Mouse (Mus musculus) T-helper 1 cell (primary cell): Measurements from ENCODE around the gene Cpn2.

Experiments
- in situ Hi-C: fragments of 300-600 bp; cut with MboI, MseI; formaldehyde crosslinking; loops from one replicate; pipeline ENCODE4 v1.15.1; 2025; ENCODE audit warnings: high pct_unique_total_duplicates

Cpn2 gene

GRCm38 (mm10) chr16:30267359-30267758 lies at the start of gene Cpn2:
Gene Cpn2, minus strand, starts transcription at chr16:30267499.
- in situ Hi-C loops, result no loop called here

GRCm38 (mm10) chr16:30314236-30314635 lies 46.9 kb upstream of the Cpn2 start:
- in situ Hi-C loops, result no loop called here

GRCm38 (mm10) chr16:30310647-30311046 lies 43.3 kb upstream of the Cpn2 start, which contains the start of gene Gp5:
Gene Gp5, minus strand, starts transcription at chr16:30310779.
- in situ Hi-C loops, result no loop called here

- in situ Hi-C loops, result no loop called here
Measured at GRCm38 (mm10) chr16:30310171-30310515, 42.8 kb upstream of the Cpn2 start.

- in situ Hi-C loops, result no loop called here
Measured at GRCm38 (mm10) chr16:30309395-30310170, 42.3 kb upstream of the Cpn2 start.

- in situ Hi-C loops, result no loop called here
Measured at GRCm38 (mm10) chr16:30308616-30309394, 41.5 kb upstream of the Cpn2 start.

GRCm38 (mm10) chr16:30307961-30308615 lies 40.8 kb upstream of the Cpn2 start:
- in situ Hi-C loops, result no loop called here

GRCm38 (mm10) chr16:30307306-30307705 lies 40.0 kb upstream of the Cpn2 start:
- in situ Hi-C loops, result no loop called here

- in situ Hi-C loops, result no loop called here
Measured at GRCm38 (mm10) chr16:30306102-30306501, 38.8 kb upstream of the Cpn2 start.

GRCm38 (mm10) chr16:30304236-30304635 lies 36.9 kb upstream of the Cpn2 start:
- in situ Hi-C loops, result no loop called here

- in situ Hi-C loops, result no loop called here
Measured at GRCm38 (mm10) chr16:30303411-30303810, 36.1 kb upstream of the Cpn2 start.

GRCm38 (mm10) chr16:30302686-30303085 lies 35.4 kb upstream of the Cpn2 start:
- in situ Hi-C loops, result no loop called here

- in situ Hi-C loops, result no loop called here
Measured at GRCm38 (mm10) chr16:30299711-30300277, 32.5 kb upstream of the Cpn2 start.

- in situ Hi-C loops, result no loop called here
Measured at GRCm38 (mm10) chr16:30297450-30297849, 30.2 kb upstream of the Cpn2 start.

- in situ Hi-C loops, result no loop called here
Measured at GRCm38 (mm10) chr16:30296601-30297275, 29.4 kb upstream of the Cpn2 start.

GRCm38 (mm10) chr16:30295106-30295505 lies 27.8 kb upstream of the Cpn2 start:
- in situ Hi-C loops, result no loop called here

GRCm38 (mm10) chr16:30290436-30290835 lies 23.1 kb upstream of the Cpn2 start:
- in situ Hi-C loops, result no loop called here

GRCm38 (mm10) chr16:30285701-30286100 lies 18.4 kb upstream of the Cpn2 start:
- in situ Hi-C loops, result no loop called here

- in situ Hi-C loops, result no loop called here
Measured at GRCm38 (mm10) chr16:30283743-30284337, 16.5 kb upstream of the Cpn2 start.

GRCm38 (mm10) chr16:30282844-30283495 lies 15.7 kb upstream of the Cpn2 start, which contains the start of gene Lrrc15:
Gene Lrrc15, minus strand, starts transcription at chr16:30283256.
- in situ Hi-C loops, result no loop called here
